Mouse (Mus musculus) left cerebral cortex, adult 11 months (tissue): ENCODE results near the gene Gnb5.

Experiments
- DNase-seq: peaks from one replicate; pipeline ENCODE4 v3.0.0; 2022; ENCODE audit warnings: low spot score

Gnb5 gene

DNA sequence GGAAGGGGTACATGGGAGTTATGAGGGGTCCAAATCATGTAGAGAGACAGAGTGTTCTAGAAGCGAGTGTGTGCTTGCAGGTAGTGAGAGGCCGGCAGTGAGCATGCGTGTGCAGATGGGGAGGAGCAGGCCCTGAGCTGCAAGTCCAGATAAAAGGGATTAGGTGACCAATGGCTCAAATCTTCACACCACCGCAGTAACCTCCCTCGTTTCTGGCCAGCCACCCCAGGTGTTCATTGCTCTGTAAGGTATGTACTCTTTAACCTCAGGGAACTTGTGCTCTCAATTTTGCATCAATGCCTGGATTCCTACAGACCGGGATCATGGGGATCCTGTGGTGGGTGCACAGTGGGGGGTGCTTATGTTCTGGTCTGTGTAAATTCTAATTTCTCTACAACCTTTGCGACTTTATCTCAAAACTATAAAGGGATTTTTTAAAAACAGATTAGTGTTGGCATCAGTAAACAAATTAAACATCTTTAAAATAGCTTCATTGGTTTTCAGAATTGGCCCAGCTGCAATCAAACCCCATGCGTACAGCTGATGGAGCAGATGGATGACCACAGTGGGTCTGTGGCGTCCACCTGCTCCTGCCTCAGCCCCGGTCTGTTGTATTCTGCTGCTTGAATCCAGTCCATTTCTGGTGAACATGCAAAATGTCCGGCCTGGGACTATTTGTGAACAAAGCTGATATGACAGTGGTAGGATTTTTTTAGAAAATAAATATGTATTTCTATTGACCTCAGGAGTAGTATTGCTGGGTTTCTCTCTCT is at the start of gene Gnb5:
Gnb5 (plus strand) TSS at position 163 of the 773 bp plus-strand sequence.
- DNase-seq, result no peak

DNA sequence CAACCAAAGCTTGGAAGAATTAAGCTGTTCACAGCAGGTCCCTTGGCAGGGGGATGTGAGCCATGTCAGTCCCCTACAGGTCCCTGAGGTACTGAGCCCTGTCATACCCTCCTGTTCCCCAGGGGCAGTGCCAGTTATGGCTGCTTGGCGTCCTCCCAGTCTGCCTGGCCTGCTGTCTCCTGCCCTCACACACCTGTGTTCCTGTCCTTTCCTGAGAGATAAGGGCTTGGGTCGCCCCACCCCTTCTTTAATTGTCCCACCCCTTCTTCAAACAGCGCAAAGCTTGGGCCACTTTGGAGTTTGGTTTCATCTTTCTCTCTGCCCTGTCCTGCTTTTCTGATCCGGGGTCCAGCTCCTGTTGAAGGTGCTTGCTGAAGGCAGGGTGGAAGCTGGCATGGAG is 47.3 kb upstream of the Gnb5 start:
- DNase-seq, result no peak

DNA sequence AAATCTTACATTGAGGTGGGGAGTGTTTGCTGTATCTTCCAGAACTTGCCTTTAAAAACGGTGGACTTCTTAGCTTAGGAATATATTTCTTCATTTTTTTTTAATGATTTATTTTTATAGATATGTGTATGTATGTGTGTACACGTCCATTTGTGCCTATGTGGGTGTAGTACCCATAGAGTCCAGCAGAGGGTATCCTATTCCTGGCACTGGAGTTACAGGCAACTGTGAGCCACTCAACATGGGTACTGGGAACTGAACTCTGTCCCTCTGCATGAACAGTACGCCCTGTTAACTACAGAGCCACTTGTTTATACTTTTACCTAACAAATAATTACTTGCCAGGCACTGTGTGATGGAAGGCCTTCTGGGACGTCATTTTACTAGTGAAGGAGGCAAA is 46.4 kb upstream of the Gnb5 start:
- DNase-seq, result no peak

DNA sequence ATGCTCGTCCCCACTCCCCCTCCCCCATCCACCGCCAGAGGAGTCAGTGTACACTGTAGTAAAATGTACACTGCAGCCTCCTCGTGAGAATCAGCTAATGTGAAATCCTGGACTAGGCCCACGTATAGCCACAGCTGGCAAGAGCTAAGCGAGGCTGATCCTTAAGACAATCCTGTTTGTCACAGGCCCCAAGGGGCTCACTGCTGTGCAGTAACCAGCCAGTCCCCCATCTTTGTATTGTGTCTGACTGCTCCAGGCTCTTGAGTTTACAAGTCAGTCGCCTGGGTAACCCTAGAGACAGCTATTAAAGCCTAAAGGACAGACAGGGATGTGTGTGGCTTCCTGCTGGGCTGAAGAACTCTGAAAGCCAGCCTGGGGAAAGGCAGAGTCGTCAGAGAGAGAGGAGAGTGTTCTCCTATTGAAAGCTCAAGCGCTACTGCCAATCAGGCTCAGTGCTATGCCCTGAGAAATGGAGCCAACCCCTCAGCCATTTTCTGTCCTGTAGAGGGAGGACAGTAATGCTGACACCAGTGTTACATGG is 44.7 kb upstream of the Gnb5 start:
- no peak for DNase-seq

DNA sequence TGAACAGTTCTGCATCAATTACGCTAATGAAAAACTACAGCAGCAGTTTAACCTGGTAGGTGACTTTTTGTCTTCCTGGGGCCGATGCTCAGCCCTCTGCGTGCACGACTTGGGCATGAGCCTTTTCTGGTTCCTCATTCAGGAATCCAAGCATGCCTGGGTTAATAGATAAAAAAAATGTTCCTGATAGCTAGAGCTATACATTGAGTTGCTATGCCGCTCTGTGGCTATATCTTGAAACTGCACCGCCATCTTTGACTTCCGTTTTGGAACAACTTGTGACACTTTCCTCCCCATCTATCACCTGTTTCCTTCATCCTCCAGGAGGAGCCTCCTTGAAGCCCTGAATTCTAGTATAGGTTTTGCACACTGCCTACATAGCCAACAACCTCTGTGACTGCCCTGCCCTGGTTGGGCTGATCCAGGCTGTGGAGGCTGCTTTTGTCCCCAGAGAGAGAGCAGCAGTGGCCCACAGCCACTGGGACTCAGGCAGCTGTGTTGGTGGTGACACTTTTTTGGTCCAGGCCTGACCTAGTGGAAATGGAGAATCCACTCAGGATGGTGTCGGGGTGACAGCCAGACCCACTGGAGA is 43.8 kb upstream of the Gnb5 start:
- peak; percentile 53 for DNase-seq

DNA sequence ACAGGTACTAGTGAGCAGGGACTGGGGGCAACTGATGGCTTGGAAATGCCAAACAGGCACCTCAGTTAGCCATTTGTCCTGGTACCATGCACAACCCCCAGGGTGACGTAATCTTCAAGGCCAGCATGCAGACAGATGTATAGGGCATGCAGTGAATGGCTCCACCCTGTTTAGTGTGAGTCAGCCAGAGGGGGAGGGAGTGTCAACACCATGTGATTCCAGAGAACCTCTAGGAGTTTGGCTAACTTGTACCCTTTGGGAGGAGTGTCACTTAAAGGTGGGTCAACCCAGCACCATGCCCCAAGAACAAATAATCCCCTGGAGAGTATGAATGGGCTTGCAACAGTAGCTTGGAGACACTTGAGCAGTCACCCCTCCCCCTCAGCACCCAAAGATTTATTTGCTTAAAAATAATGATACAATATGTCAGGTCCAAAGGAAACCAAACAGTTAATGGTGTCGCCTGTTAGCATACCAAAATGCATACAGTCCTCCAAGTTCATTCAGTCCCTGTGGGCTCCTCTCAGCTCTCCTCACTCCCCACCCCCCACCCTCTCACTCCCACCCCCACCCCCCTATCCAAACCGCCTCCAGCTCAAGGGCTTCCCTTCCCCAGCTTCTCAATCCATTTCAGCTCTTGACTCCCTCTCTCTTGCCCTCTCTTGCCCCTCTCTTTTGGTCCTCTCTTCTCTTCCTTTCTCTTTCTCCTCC is 41.9 kb upstream of the Gnb5 start:
- no peak for DNase-seq

DNA sequence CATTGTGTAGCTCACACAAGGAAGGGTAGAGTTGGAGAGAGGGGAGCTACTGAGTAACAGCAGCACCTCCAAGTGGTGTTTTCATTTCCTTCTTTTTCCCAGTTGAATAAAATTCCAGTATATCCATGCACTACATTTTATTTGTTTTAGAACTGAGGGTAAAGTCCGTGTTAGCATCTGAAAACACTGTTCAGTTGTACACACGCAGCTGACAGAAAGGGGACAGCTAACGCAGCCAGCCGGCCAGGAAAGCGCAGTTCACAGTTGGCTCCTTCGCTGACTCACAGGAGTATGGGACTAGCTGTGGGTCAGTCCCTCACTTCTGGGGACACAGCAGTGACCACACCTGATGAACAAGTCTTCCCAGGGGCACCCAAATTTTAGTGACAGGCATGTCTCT is 38.9 kb upstream of the Gnb5 start:
- DNase-seq, result no peak

DNA sequence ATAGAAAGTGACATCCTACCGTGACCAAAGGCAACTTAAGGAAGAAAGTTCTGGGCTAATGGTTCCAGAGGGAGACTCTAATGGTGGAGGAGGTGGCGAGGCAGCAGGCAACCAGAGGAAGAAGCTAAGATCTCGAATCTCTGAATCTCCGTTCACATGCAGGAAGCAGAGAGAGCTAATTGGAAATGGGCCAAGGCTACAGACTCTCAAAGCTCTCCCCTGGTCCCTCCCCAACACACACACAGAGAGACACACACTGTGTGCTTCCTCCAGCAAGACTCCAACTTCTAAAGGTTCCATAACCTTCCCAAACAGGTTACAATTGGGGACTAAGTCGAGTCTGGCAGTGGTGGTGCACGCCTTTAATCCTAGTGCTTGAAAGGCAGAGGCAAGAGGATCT is 35.7 kb upstream of the Gnb5 start:
- no peak for DNase-seq

DNA sequence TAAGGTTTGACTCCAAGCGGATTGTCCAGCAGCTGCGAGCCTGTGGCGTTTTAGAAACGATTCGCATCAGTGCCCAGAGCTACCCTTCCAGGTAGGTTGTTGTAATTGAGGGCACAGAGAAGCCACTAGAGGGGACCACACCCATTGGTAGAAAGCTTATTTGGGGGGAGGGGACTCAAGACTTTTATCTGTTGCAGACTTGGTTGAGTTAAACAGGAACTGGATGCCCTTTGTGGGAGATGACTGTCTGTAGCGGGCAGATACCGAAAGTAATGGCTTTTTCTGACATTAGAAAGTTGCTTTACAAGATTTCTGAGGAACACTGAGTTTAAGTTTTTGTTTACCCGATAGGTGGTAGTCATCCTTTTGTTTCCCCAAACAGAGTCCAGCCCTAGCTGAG is 34.5 kb upstream of the Gnb5 start:
- no peak for DNase-seq

DNA sequence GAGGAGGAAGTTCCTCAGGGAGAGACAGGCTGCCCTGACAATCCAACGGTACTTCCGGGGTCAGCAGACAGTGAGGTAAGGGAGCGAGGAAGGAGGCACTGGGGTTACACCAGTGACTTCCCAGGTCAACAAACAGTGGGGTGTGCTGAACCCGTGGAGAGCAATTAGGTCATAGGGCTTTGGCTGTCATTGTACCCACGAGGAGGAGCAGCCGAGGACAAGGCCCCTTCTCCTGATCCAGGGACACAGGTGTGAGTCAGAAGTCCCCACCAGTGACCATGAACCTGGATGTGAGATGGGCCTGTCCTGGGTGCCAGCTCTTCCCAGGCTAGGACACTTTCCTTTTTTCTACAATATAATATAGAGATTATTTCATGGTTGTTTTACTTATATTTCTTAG is 32.4 kb upstream of the Gnb5 start:
- no peak for DNase-seq

DNA sequence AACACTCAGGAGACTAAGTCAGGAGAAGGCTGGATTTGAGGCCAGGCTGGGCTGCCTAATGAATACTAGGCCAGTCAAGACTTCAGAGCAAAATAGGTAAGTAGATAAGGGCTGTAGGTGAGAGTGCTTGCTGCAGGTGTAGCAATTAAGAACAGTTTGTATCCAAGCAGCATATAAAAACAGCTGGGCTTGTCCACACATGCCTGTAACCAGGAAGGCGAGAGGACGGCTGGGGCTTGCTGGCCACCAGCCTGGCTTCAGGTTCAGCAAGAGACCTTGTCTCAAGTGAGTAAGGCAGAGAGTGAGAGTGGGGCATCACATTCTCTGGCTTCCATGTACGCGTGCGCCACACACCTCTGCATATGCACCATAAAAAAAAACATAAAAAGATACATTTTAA is 31.6 kb upstream of the Gnb5 start:
- DNase-seq, result no peak

DNA sequence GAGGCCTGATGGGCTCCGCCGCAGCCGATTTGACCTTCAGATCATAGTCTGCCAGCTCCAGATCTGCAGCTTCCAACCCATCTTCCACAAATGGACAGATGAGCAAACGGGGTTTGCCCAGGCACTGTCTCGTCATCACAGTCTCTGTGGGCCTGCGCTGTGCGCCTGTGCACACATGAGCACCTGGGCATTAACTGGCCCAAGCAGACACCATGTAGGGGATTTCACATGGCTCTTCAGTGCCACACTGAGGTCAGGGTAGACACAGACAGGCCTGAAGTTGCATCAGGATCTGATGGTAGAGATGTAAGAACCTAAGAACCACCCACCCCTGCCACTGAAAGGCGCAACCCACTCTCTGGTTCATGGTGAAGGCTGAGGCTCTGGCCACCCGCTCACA is 31.0 kb upstream of the Gnb5 start:
- DNase-seq, result no peak

DNA sequence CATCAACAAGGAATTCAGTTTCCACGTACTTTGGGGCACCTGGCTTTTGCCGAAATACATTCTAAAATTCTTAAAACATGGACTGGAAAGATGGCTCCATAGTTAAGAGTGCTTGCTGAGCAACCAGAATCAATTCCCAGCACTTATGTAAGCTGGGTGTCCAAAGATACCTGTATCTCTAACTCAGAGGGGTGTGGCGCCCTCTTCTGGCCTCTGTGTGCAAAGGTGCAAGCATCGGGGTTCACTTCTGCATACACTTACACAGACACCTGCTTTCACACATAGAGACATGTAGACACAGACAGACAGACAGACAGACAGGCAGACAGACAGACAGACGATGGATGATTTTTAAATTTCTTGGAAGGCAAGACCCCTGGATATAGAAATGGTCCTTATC is 25.3 kb upstream of the Gnb5 start:
- DNase-seq, result peak; percentile 40

DNA sequence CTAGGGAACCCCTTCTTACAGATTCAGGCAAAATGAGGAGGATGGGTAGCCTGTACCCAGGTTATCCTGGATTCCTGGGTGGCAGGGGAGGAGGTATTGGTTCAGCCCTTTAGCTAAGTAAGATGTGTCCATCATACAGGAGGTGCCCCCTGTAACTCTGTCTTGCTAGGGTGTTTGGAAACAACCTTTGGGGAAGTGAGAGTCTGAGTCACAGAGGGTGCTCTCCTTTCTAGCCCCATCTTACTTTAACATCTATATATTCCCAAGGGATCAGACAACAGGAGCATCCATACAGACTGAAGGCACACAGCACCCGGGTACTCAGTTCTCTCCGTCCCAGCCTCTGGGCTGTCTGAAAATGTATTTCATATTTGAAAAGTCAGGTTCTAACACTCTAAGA is 23.9 kb upstream of the Gnb5 start:
- DNase-seq, result no peak

DNA sequence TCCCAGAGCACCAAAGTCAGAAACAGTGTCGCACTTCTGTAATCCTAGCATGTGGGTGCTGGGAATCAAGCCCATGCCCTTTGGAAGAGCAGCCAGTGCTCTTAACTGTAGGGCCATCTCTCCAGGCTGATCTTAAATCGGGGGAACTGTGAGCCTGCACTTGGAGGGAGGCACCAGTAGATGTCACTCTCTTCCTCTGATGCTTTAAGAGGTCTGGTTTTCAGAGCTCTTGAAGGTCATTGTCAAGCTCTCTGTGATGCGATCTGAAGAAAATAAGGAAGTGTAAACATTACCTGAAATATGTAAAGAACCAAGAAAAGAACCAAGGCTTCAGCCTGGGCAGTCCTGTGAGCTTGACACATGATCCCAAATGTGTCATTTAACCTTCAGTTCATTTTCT is 23.3 kb upstream of the Gnb5 start:
- peak; percentile 57 for DNase-seq

DNA sequence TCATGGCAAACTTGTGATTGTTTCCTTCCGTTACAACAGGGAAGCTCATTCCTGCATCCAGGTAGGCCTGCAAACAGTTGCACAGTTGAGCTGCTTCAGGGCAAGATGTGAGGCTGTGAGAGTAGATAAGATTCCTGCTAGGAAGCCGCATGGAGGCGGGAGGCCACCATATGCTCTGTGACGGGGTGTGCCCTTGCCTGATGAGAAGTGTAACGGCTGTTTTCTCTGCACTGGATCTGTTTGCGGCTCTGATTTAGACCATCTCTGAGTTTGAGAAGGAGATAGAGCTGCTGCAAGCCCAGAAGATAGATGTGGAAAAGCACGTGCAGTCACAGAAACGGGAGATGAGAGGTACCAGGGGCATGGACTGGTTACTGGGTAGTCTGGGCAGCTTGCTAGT is 22.5 kb upstream of the Gnb5 start:
- no peak for DNase-seq

DNA sequence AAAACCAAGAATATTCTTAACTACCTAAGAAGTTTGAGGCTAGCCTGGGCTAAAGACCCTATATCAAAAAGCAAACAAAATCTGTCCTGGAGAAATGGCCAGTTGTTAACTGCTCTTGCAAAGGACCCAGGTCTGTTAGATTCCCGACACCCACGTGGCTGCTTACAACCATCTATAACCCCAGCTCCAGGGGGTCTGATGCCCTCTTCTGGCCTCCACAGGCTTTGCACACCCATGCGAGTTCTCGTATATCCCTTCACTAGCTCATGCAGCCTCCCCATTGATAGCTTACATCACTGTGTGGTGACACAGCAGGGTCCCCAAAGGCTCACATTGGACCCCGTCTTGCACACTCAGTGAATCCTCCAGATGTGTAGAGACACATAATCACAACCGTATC is 20.7 kb upstream of the Gnb5 start:
- DNase-seq, result no peak

DNA sequence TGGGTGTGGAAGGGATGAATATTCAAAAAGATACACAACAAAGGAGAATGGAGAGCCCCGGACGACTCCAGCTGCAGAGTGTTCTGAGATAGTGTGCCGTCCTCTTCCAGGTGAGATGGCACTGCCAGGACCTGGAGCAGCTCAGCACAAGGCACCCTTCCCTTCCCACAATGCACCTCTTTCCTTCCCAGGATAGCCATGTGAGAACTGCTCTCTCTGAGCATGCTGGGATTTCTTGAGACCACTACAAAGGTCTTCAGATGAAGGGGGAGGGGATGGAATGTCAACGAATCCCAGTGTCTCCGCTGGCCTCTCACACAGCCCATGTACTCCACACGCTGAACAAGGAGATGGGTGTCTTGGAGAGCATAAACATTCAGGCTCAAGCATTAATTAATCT is 18.5 kb upstream of the Gnb5 start:
- DNase-seq, result no peak

DNA sequence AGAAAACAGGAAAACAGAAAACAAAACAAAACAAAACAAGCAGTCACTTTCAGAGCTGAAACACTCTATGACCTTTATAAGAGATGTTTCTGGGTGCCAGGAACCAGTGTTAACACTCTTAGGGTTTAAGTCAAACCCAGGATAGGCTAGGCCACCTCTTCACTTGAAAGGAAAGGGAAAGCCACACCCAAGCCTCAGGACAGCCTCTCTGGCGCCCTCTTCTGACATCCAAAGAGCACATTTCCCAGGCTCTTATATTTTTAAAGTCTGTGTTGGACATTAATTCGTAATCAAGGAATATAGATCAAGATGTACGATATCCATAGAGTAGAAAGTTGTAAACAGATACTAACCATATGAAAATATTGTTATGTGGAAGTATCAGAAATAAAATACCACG is 16.5 kb upstream of the Gnb5 start:
- DNase-seq, result no peak

DNA sequence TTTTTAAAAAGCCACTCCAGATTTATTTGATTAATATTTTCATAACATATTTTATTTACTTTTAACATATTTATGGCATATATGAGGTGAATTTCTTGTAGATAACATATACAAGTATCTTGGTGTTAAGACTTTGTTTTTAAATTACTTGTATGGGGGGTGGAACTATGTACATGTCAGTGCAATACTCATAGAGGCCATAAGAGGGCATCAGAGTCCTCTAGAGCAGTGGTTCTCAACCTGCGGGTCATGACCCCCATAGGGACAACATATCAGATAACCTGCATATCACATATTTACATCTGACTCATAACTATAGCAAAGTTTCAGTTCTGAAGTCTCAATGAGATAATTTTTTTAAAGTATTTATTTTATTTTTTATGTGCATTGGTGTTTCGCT is 6.7 kb upstream of the Gnb5 start:
- DNase-seq, result no peak

DNA sequence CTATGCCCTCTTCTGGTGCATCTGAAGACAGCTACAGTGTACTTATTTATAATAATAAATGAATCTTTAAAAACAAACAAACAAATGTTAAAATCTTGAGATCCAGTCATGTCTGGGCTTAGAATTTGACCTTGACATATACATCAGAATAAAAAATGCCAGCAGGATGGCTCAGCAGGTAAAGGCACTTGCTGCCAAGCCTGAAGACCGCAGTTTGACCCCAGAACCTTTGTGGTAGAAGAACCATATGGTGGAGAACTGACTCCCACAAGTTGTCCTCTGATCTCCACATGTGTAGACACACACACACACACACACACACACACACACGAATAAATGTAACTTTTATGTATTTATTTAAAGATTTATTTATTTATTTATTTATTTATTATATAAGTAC is 3.1 kb upstream of the Gnb5 start:
- DNase-seq, result no peak

DNA sequence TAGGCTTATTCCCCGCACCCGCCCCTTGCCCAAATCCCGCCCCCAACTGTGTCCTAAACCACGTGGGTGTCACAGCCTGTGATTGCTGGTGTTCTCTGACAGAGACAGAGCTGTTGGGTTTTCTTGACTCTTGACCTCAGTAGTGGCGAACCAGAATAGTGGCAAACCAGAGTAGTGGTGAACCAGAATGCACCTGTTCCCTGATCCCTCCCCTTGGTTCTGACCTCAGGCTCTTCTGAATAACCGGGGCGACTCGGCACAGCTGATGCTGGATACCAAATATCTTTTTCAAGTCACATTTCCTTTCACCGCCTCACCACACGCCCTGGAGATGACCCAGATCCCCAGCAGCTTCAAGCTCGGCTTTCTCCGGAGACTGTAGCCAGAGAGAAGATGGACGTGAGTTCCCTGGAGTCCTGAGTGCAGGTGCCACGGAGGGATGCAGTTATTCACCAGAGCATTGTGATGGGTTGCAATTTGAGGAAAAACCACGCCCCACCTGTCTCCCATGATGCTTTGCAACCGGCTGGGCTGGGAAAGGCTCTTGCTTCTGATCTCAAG is 2.3 kb upstream of the Gnb5 start:
- no peak for DNase-seq

DNA sequence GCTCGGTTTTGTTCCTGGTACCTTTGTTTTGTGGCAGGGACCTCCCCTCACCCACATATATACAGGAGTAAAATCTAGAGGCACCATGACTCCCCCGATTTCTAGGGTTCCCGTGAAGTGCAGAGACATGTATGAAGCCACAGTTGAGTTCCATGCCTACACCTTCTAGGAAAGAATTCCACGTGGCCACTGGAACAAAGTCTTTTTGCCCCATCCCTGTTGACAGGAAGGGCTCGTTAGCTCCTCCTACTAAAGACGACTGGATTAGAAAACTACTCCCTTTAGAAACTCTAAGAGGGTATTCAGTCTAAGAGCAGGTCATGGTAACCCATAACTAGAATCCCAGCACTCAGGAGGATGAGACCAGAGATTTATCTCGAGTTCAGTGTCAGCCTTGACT is 1.8 kb upstream of the Gnb5 start:
- DNase-seq, result no peak
